Mouse (Mus musculus): ENCODE results near the gene Atp8a1. TPM values are rescaled to one million over a fixed set of nuclear protein-coding genes. Genes with fewer than 3 reads are reported as not detected.
A peak's percentile ranks its signal among the peaks of the same experiment; 100 is the strongest.

Atp8a1 gene
- total RNA-seq, 2 experiments from 2014 or later: 14.2 to 14.4 TPM

- intact Hi-C loops (cut with DNase I; ENCODE audit: low total_unique reads): no loop called here
- DNase-seq: no peak
Observed at GRCm38 (mm10) chr5:67646756-67647529, 200.3 kb downstream of the Atp8a1 start.

GRCm38 (mm10) chr5:67643537-67644255 lies 203.5 kb downstream of the Atp8a1 start:
- intact Hi-C loops (cut with DNase I; ENCODE audit: low total_unique reads): no loop called here
- DNase-seq: no peak

GRCm38 (mm10) chr5:67641406-67642120 lies 205.7 kb downstream of the Atp8a1 start:
- DNase-seq: no peak
- intact Hi-C loops (cut with DNase I; ENCODE audit: low total_unique reads): no loop called here

GRCm38 (mm10) chr5:67640596-67641312 lies 206.5 kb downstream of the Atp8a1 start:
- no peak for DNase-seq
- intact Hi-C loops (cut with DNase I; ENCODE audit: low total_unique reads): no loop called here

DNA sequence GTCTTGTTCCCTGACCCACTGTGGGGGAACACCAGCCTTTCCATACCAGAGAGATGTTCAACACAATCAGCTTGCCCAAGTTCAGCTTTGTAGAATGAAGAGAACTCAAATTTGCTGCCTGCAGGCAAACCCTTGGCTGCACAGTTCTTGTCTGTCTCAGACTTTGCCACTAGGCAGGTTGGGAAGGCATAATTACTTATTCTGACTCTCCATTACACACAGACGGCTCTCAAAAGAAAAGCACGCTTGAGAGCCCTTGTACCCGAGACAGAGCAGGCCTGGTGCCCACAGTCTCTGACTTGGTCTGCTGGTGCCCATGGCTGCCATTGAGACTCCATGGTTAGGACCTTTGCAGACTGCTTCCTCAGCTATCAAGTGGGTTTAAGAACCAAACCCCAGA lies 212.9 kb downstream of the Atp8a1 start:
- DNase-seq: no peak
- intact Hi-C loops (cut with DNase I; ENCODE audit: low total_unique reads): no loop called here

DNA sequence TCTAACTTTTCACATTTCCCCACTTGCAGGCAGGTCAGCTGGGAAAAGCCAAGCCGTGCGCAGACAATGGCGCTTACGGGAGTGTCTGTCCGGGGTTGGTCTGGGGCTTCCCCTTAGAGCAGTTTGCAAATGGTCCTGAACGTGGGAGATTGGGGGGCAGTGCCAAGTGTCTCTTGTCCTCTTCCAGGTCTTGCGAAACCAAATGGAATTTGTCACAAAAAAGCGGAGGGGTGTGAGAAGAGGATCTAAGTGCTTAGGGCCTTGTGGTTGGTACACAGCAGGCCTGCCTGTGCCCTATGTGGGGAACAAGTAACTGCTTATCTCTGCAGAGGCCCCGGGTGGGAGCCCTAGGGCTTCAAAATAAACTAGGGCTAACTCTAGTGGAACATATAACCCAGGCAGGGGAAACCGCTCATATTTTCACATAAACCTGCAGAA lies 213.4 kb downstream of the Atp8a1 start:
- no peak for DNase-seq
- intact Hi-C loops (cut with DNase I; ENCODE audit: low total_unique reads): no loop called here

GRCm38 (mm10) chr5:67633138-67633782 lies 214.0 kb downstream of the Atp8a1 start:
- DNase-seq: no peak
- intact Hi-C loops (cut with DNase I; ENCODE audit: low total_unique reads): no loop called here

- intact Hi-C loops (cut with DNase I; ENCODE audit: low total_unique reads): no loop called here
- no peak for DNase-seq
Observed at GRCm38 (mm10) chr5:67631261-67631660, 216.0 kb downstream of the Atp8a1 start.

DNA sequence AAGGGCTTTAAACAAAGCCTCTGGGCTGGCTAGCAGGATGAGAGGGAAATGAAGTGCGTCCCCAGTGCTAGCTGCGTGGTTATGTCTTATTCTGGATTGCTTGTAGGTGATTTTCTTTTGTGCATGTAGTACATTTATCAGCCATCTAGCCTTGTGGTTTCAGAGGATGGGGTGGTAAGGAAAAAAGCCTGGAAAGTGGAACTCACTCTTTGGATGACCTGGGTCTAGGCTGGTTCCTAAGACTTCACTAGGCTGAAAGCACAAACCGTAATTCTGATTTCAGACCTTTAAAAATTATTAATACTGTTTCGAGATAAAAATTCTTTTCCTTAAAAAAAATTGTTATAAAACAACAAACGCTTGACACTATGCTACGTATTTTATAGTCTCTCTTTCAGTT lies 217.4 kb downstream of the Atp8a1 start:
- intact Hi-C loops (cut with DNase I; ENCODE audit: low total_unique reads): no loop called here
- DNase-seq: no peak

DNA sequence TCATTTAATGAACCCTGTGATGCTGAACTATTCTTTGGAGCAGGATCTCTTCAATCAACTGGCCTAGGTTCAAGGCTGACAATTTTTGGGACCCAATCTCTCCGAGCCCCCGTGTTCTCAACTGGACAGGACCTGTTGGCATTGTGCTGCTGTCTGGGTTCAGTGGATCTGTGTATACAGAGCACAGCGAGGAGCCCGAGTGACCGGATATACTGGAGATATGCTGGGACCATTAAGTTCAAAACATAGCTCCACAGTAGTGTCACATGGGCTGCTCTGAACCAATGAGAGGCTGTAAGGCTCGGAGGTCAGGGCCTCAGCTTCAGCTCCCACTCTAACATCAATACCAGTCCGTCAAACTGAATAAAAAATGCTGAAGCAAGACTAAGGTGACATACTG lies 217.8 kb downstream of the Atp8a1 start:
- no peak for DNase-seq
- intact Hi-C loops (cut with DNase I; ENCODE audit: low total_unique reads): no loop called here

- intact Hi-C loops (cut with DNase I; ENCODE audit: low total_unique reads): no loop called here
- DNase-seq: no peak
Observed at GRCm38 (mm10) chr5:67628180-67628940, 218.9 kb downstream of the Atp8a1 start.

DNA sequence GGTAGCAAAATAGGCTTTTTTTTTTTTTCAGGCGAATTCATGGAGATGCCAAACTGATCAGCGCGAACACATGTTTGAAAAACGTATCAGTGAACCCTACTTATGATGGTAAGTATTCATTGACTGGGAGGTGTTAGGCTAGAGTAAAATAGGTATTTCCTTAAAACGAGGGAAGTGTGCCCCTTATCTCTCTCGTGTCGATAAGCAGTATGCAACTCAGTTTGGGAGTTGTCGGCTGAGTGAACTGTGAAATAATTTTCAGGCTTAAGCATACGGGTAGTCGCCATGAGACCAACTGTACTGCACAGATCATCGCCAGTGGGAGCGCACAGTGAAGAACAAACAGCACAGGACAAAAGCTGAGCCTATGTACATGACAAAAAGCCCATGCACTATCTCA lies 226.0 kb downstream of the Atp8a1 start:
- DNase-seq: no peak
- intact Hi-C loops (cut with DNase I; ENCODE audit: low total_unique reads): no loop called here

GRCm38 (mm10) chr5:67609520-67609837 lies 237.8 kb downstream of the Atp8a1 start:
- intact Hi-C loops (cut with DNase I; ENCODE audit: low total_unique reads): no loop called here
- DNase-seq: no peak

DNA sequence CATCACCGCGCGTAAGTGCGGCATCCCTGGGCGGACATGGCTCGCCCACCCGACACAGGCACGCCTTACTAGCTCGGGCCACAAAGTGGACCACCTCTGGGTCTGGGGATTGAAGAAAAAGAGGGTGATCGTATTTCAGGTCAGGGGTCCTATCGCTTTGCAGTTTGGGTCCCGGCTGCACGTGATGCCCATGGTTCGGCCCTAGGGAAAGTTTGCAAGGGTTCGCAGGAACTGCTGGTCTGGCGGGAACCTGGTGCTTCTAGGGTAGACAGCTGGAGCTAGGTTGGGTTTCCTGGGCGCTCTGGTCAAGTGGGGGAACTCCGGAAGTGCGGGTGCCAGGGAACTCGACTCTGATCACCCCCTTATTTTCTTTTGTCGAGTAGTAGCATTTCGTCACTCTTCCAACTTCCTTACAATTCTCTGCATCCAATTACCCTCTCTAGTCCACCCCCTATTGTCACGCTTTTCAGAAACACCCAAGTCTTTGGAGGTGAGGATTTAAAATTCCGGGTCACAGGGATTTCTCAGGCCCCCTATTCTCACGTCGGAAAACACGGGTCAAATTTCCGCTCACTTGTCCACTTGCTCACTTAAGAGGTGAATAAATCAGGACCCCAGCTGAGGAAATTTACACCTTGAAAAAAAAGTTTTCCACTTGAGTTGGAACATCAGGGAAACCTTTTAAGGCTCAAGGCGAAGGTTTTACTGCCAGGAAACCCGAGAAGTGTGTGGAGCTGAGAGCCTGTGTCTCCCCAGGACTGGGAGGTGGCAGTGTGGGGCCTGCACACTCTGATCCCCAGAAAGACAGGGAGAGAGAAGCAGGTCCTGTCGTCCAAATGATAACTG lies 238.3 kb downstream of the Atp8a1 start:
- intact Hi-C loops (cut with DNase I; ENCODE audit: low total_unique reads): no loop called here
- no peak for DNase-seq

DNA sequence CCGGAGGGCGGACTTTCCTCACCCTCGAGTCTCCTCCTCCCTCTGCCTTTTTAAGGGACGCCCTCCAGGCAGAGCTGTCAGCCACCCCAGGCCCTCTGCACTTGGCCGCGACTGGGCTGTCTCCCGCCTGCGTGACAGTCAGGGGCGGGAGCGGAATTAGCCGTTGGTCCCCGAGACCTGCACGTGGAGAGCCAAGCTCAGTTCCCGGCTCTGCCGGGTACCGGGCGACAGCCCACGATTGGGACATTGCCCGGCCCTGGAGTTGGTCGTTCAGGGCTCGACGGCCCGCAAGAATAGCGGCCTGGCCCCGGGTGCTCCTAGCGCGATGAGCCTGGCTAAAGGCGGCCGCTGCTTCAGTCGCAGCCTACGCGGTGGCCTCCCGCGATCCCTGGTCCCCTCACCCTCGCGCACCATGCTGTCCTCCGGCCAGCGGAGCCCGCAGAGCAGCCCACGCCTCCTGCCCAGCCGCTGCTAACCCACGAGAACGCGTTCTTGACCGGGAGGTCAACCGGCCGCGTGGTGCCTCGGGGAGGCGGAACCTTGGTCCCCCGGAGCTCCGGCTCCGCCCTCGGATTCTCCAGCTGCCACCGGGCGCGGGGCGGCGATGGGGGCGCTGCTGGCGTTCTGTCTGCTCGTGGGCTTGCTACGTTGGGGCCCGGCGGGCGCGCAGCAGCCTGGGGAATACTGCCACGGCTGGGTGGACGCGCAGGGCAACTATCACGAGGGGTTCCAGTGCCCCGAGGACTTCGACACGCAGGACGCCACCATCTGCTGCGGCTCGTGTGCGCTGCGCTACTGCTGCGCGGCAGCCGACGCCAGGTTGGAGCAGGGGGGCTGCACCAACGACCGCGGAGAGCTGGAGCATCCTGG lies 239.2 kb downstream of the Atp8a1 start, which contains the start of gene Shisa3:
Gene Shisa3 (plus strand): TSS at position 79 of the 870 bp plus-strand sequence.
- peak; percentile 37 for DNase-seq
- intact Hi-C loops (cut with DNase I; ENCODE audit: low total_unique reads): no loop called here

- no peak for DNase-seq
- intact Hi-C loops (cut with DNase I; ENCODE audit: low total_unique reads): no loop called here
Observed at GRCm38 (mm10) chr5:67606916-67607803, 240.1 kb downstream of the Atp8a1 start.

All from gastrocnemius, postnatal 14 days (tissue).